Mouse (Mus musculus) intestine, embryonic 14.5 days (tissue): Measurements from ENCODE around the gene Rer1. TPM values are rescaled to one million over a fixed set of nuclear protein-coding genes. Genes with fewer than 3 reads are reported as not detected.

ENCODE experiments used
- ATAC-seq: fragments of 200-750 bp; cut with Nextera tagmentation; replicated peaks from 2 replicates; pipeline ENCODE4 v1.8.0; 2017; ENCODE audit warnings: low read depth, moderate number of reproducible peaks, moderate TSS enrichment, moderate library complexity; ENCODE audit not compliant: low FRiP score, low TSS enrichment
- DNase-seq: peaks from one replicate; pipeline ENCODE4 v3.0.0-alpha.2; 2018; ENCODE audit warnings: low spot score
- H3K27ac ChIP-seq: fragments of 300-500 bp; sonication (generic); 2 replicates; pipeline ENCODE4 v1.5.1; 2014; ENCODE audit warnings: low read depth, mild to moderate bottlenecking, control low read depth
- H3K27me3 ChIP-seq: fragments of 300-500 bp; sonication (generic); replicated peaks from 2 replicates; pipeline ENCODE4 v1.6.1; 2014; ENCODE audit warnings: low read length, control low read depth; ENCODE audit not compliant: control insufficient read depth, insufficient read depth
- H3K36me3 ChIP-seq: fragments of 300-500 bp; sonication (generic); 2 replicates; pipeline ENCODE4 v1.6.1; 2014; ENCODE audit warnings: low read length, control low read depth; ENCODE audit not compliant: control insufficient read depth, insufficient read depth
- H3K4me1 ChIP-seq: fragments of 300-500 bp; sonication (generic); replicated peaks from 2 replicates; pipeline ENCODE4 v1.6.1; 2014; ENCODE audit warnings: low read length, control low read depth, mixed read lengths; ENCODE audit not compliant: control insufficient read depth, insufficient read depth
- H3K4me2 ChIP-seq: fragments of 300-500 bp; sonication (generic); 2 replicates; pipeline ENCODE4 v1.6.1; 2014; ENCODE audit warnings: low read length
- H3K4me3 ChIP-seq: fragments of 300-500 bp; sonication (generic); 2 replicates; pipeline ENCODE4 v1.5.1; 2014; ENCODE audit warnings: low read depth, low read length, control low read depth, mixed read lengths
- H3K9ac ChIP-seq: fragments of 300-500 bp; sonication (generic); 2 replicates; pipeline ENCODE4 v1.6.1; 2014; ENCODE audit warnings: mild to moderate bottlenecking, low read length
- H3K9me3 ChIP-seq: fragments of 300-500 bp; sonication (generic); 2 replicates; pipeline ENCODE4 v1.6.1; 2016; ENCODE audit warnings: low read length, control low read depth; ENCODE audit not compliant: control insufficient read depth
- WGBS: fragments of 180-500 bp; shearing (Covaris S2); extraction: QIAGEN DNeasy Blood & Tissue Kit; methylation state at CpG from one replicate; pipeline ENCODE4 v1.1.7; 2014; 5-methylcytosine and 5-hydroxymethylcytosine counted together
- polyA plus RNA-seq: library from polyadenylated mRNA; unstranded; fragments of >200 nt; fragmentation: Nextera tagmentation; extraction: Ambion mirVana; gene quantifications from 2 replicates; pipeline ENCODE4 v1.2.1, GENCODE M21; 2014

Rer1 gene
- polyA plus RNA-seq, 1 experiment from 2014 or later = 188 TPM

- Histone ChIP-seq H3K27ac (no peak overlapping the region), H3K36me3 (no peaks in the 10 kb centered on the region), H3K9ac (no peak overlapping the region), H3K4me3 (no peak overlapping the region), H3K27me3 (no peaks in the 10 kb centered on the region), H3K4me1 (peaks cover 34% of the 10 kb centered on the region), H3K4me2 (no peak overlapping the region), H3K9me3 (no peaks in the 10 kb centered on the region)
- whole genome bisulfite sequencing = 82% methylated on average over 7 of the region's 7 CpGs
- no peak for DNase-seq
- ATAC-seq = no peak
Measured at GRCm38 (mm10) chr4:155126602-155127372, 40.6 kb upstream of the Rer1 start.

- no peak overlapping the region for H3K4me2 ChIP-seq
- no peak for ATAC-seq
- peaks cover 34% of the 10 kb centered on the region for H3K4me1 ChIP-seq
- H3K27ac ChIP-seq = no peak overlapping the region
- no peaks in the 10 kb centered on the region for H3K27me3 ChIP-seq
- H3K36me3 ChIP-seq = no peaks in the 10 kb centered on the region
- no peak overlapping the region for H3K4me3 ChIP-seq
- no peak for DNase-seq
- H3K9me3 ChIP-seq = no peaks in the 10 kb centered on the region
- 87% methylated on average over 5 of the region's 5 CpGs for WGBS
- H3K9ac ChIP-seq = no peak overlapping the region
Measured at GRCm38 (mm10) chr4:155126194-155126593, 40.0 kb upstream of the Rer1 start.

GRCm38 (mm10) chr4:155125310-155125709 is 39.1 kb upstream of the Rer1 start:
- no peak overlapping the region for H3K27ac ChIP-seq
- H3K27me3 ChIP-seq = no peaks in the 10 kb centered on the region
- no peak overlapping the region for H3K9ac ChIP-seq
- H3K4me1 ChIP-seq = peaks cover 25% of the 10 kb centered on the region
- H3K4me3 ChIP-seq = no peak overlapping the region
- H3K36me3 ChIP-seq = no peaks in the 10 kb centered on the region
- WGBS = 38% methylated on average over 7 of the region's 7 CpGs
- DNase-seq (no peak), ATAC-seq (no peak)
- H3K9me3 ChIP-seq = no peaks in the 10 kb centered on the region
- H3K4me2 ChIP-seq = no peak overlapping the region

- no peaks in the 10 kb centered on the region for H3K9me3 ChIP-seq
- no peak for DNase-seq
- H3K36me3 ChIP-seq = no peaks in the 10 kb centered on the region
- ATAC-seq = no peak
- H3K4me2 ChIP-seq = no peak overlapping the region
- H3K27ac ChIP-seq = no peak overlapping the region
- WGBS = 79% methylated on average over 9 of the region's 9 CpGs
- no peaks in the 10 kb centered on the region for H3K27me3 ChIP-seq
- no peak overlapping the region for H3K9ac ChIP-seq
- H3K4me1 ChIP-seq = peaks cover 24% of the 10 kb centered on the region
- no peak overlapping the region for H3K4me3 ChIP-seq
Measured at GRCm38 (mm10) chr4:155123868-155124534, 37.8 kb upstream of the Rer1 start.

GRCm38 (mm10) chr4:155122444-155123040 is 36.4 kb upstream of the Rer1 start:
- no peaks in the 10 kb centered on the region for H3K27me3 ChIP-seq
- ATAC-seq (peak; percentile 57), DNase-seq (peak; percentile 89)
- no peaks in the 10 kb centered on the region for H3K36me3 ChIP-seq
- H3K9me3 ChIP-seq = peaks cover 12% of the 10 kb centered on the region; the same call in 1 of the 2 replicates
- no peak overlapping the region for H3K4me3 ChIP-seq
- H3K27ac ChIP-seq = peak overlapping the region; percentile 69
- H3K9ac ChIP-seq = no peak overlapping the region
- peak overlapping the region; percentile 22; the same call in 1 of the 2 replicates for H3K4me2 ChIP-seq
- WGBS = 10% methylated on average over 16 of the region's 16 CpGs
- peaks cover 24% of the 10 kb centered on the region for H3K4me1 ChIP-seq

- Histone ChIP-seq H3K9me3 (peaks cover 14% of the 10 kb centered on the region; the same call in 1 of the 2 replicates), H3K36me3 (no peaks in the 10 kb centered on the region), H3K27ac (peak overlapping the region; percentile 69; the same call in 1 of the 2 replicates), H3K27me3 (no peaks in the 10 kb centered on the region), H3K4me2 (0 out of 2 replicates have a peak overlapping the region, but pooled peaks have one; percentile 22), H3K4me3 (no peak overlapping the region), H3K9ac (no peak overlapping the region), H3K4me1 (peaks cover 24% of the 10 kb centered on the region)
- DNase-seq (no peak), ATAC-seq (no peak)
- WGBS = 69% methylated on average over 6 of the region's 6 CpGs
Measured at GRCm38 (mm10) chr4:155121915-155122443, 35.8 kb upstream of the Rer1 start.

- no peak overlapping the region for H3K4me2 ChIP-seq
- H3K9me3 ChIP-seq = peaks cover 14% of the 10 kb centered on the region; the same call in 1 of the 2 replicates
- ATAC-seq = no peak
Measured at GRCm38 (mm10) chr4:155121222-155121621, 35.0 kb upstream of the Rer1 start.

DNA sequence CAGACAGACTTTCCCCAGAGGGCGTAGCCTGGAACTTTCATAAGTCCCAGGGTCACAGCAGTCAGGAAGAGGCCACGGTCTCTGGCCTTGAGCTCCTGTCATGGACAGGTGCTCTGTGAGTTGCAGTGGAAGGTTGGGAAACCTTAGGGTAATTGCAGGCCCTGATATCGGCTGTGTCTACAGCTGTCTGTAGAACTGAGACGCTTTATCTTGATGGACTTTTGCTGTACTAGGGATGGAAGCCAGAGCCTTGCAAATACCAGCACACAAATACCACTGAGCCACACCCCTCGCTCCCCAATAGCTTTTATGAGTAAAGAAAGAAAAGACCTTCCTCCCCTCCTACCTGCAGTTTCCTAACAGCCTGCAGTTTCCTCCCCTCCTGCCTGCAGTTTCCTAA is 34.4 kb upstream of the Rer1 start:
- Histone ChIP-seq H3K9ac (no peak overlapping the region), H3K27ac (peak overlapping the region; percentile 24; the same call in 1 of the 2 replicates), H3K9me3 (peaks cover 14% of the 10 kb centered on the region; the same call in 1 of the 2 replicates), H3K4me1 (peaks cover 24% of the 10 kb centered on the region), H3K4me2 (no peak overlapping the region), H3K36me3 (no peaks in the 10 kb centered on the region), H3K27me3 (no peaks in the 10 kb centered on the region), H3K4me3 (no peak overlapping the region)
- no peak for DNase-seq
- WGBS = 54% methylated on average over 5 of the region's 5 CpGs
- peak; percentile 78 for ATAC-seq

More at GRCm38 (mm10) chr4:155121222-155121621, 35.0 kb upstream of the Rer1 start:
- Histone ChIP-seq H3K27ac (peak overlapping the region; percentile 24; the same call in 1 of the 2 replicates), H3K4me3 (no peak overlapping the region), H3K4me1 (peaks cover 24% of the 10 kb centered on the region), H3K36me3 (no peaks in the 10 kb centered on the region), H3K9ac (no peak overlapping the region), H3K27me3 (no peaks in the 10 kb centered on the region)
- WGBS = 74% methylated on average over 6 of the region's 6 CpGs
- DNase-seq = no peak
